Mouse (Mus musculus) kidney, embryonic 14.5 days (tissue): ENCODE results near the gene Trank1. TPM values are rescaled to one million over a fixed set of nuclear protein-coding genes. Genes with fewer than 3 reads are reported as not detected.

Experiments
- ATAC-seq: fragments of 200-750 bp; cut with Nextera tagmentation; 2 replicates; pipeline ENCODE4 v1.8.0; 2017; ENCODE audit warnings: moderate number of reproducible peaks, mild to moderate bottlenecking, moderate TSS enrichment, moderate library complexity; ENCODE audit not compliant: low FRiP score, low TSS enrichment
- H3K27ac ChIP-seq: fragments of 300-500 bp; sonication (generic); 2 replicates; pipeline ENCODE4 v1.5.1; 2014; ENCODE audit warnings: low read depth, mild to moderate bottlenecking, low read length, moderate library complexity, mixed read lengths
- H3K27me3 ChIP-seq: fragments of 300-500 bp; sonication (generic); 2 replicates; pipeline ENCODE4 v1.6.1; 2014; ENCODE audit warnings: mild to moderate bottlenecking, low read length; ENCODE audit not compliant: control insufficient read depth, insufficient read depth
- H3K36me3 ChIP-seq: fragments of 300-500 bp; sonication (generic); 2 replicates; pipeline ENCODE4 v1.6.1; 2014; ENCODE audit warnings: low read length, mixed read lengths; ENCODE audit not compliant: control insufficient read depth, insufficient read depth
- H3K4me1 ChIP-seq: fragments of 300-500 bp; sonication (generic); 2 replicates; pipeline ENCODE4 v1.6.1; 2014; ENCODE audit warnings: low read length, mixed read lengths; ENCODE audit not compliant: control insufficient read depth, insufficient read depth
- H3K4me2 ChIP-seq: fragments of 300-500 bp; sonication (generic); replicated peaks from 2 replicates; pipeline ENCODE4 v1.6.1; 2014; ENCODE audit warnings: low read depth, mild to moderate bottlenecking, low read length
- H3K4me3 ChIP-seq: fragments of 300-500 bp; sonication (generic); 2 replicates; pipeline ENCODE4 v1.5.1; 2014; ENCODE audit warnings: mild to moderate bottlenecking, low read length
- H3K9ac ChIP-seq: fragments of 300-500 bp; sonication (generic); 2 replicates; pipeline ENCODE4 v1.6.1; 2014; ENCODE audit warnings: low read depth, mild to moderate bottlenecking, low read length, moderate library complexity
- H3K9me3 ChIP-seq: fragments of 300-500 bp; sonication (generic); 2 replicates; pipeline ENCODE4 v1.6.1; 2016; ENCODE audit warnings: low read length; ENCODE audit not compliant: control insufficient read depth
- WGBS: fragments of 180-500 bp; shearing (Covaris S2); extraction: QIAGEN DNeasy Blood & Tissue Kit; methylation state at CpG from one replicate; pipeline ENCODE4 v1.1.7; 2014; 5-methylcytosine and 5-hydroxymethylcytosine counted together
- polyA plus RNA-seq: library from polyadenylated mRNA; unstranded; fragments of >200 nt; fragmentation: Nextera tagmentation; extraction: Ambion mirVana; gene quantifications from 2 replicates; pipeline ENCODE4 v1.2.1, GENCODE M21; 2014

Gene Trank1
- polyA plus RNA-seq, 1 experiment from 2014 or later: 0.31 TPM

GRCm38 (mm10) chr9:111438904-111439835 is 127.6 kb downstream of the Trank1 start, which contains the start of gene Dclk3:
Gene Dclk3, plus strand, starts transcription at chr9:111439081.
- H3K27ac ChIP-seq: no peak within 1 kb of the TSS

GRCm38 (mm10) chr9:111439836-111440201 is 128.3 kb downstream of the Trank1 start:
- Histone ChIP-seq H3K9me3 (no peaks in the 10 kb centered on the region), H3K4me3 (peak overlapping the region; percentile 49; the same call in 1 of the 2 replicates), H3K27ac (no peak overlapping the region), H3K4me2 (peak overlapping the region; percentile 83; the same call in 1 of the 2 replicates), H3K27me3 (peaks cover 17% of the 10 kb centered on the region), H3K36me3 (no peaks in the 10 kb centered on the region), H3K9ac (no peak overlapping the region), H3K4me1 (no peaks in the 10 kb centered on the region)
- ATAC-seq: no peak
- 53% methylated on average over 8 of the region's 8 CpGs for WGBS

More at GRCm38 (mm10) chr9:111438904-111439835, 127.6 kb downstream of the Trank1 start, which contains the start of gene Dclk3:
- H3K9ac ChIP-seq: peak within 1 kb of the TSS; percentile 55; the same call in 1 of the 2 replicates
- H3K4me1 ChIP-seq: no peaks in the 10 kb centered on the region
- H3K9me3 ChIP-seq: no peaks in the 10 kb centered on the region
- WGBS: 2% methylated on average over 54 of the region's 57 CpGs
- no peaks in the 10 kb centered on the region for H3K36me3 ChIP-seq
- peaks cover 17% of the 10 kb centered on the region for H3K27me3 ChIP-seq
- ATAC-seq: peak; percentile 89
- peak within 1 kb of the TSS; percentile 49 for H3K4me3 ChIP-seq
- H3K4me2 ChIP-seq: peak within 1 kb of the TSS; percentile 83

- 83% methylated on average over 6 of the region's 6 CpGs for WGBS
- peaks cover 17% of the 10 kb centered on the region for H3K27me3 ChIP-seq
- H3K36me3 ChIP-seq: no peaks in the 10 kb centered on the region
- H3K4me1 ChIP-seq: no peaks in the 10 kb centered on the region
- ATAC-seq: no peak
- no peak overlapping the region for H3K4me2 ChIP-seq
- no peak overlapping the region for H3K9ac ChIP-seq
- H3K4me3 ChIP-seq: no peak overlapping the region
- no peak overlapping the region for H3K27ac ChIP-seq
- no peaks in the 10 kb centered on the region for H3K9me3 ChIP-seq
Observed at GRCm38 (mm10) chr9:111440446-111440845, 128.9 kb downstream of the Trank1 start.

- 83% methylated on average over 2 of the region's 2 CpGs for WGBS
- no peak for ATAC-seq
- Histone ChIP-seq H3K4me2 (no peak overlapping the region), H3K36me3 (no peaks in the 10 kb centered on the region), H3K9me3 (no peaks in the 10 kb centered on the region), H3K27me3 (peaks cover 17% of the 10 kb centered on the region), H3K4me1 (no peaks in the 10 kb centered on the region), H3K27ac (no peak overlapping the region), H3K4me3 (no peak overlapping the region), H3K9ac (no peak overlapping the region)
Observed at GRCm38 (mm10) chr9:111441151-111441550, 129.6 kb downstream of the Trank1 start.

Other genes starting within 250 kb of the Trank1 start
- 29.6 and 37.8 TPM in 2 replicates for gene Lrrfip2, start 194.1 kb upstream of the Trank1 start, polyA plus RNA-seq
- 27.2 and 40.1 TPM in 2 replicates for gene Mlh1, start 39.9 kb upstream of the Trank1 start, polyA plus RNA-seq
- gene Epm2aip1, start 39.8 kb upstream of the Trank1 start, polyA plus RNA-seq: 21.6 and 36.5 TPM in 2 replicates
- gene Dclk3, start 127.3 kb downstream of the Trank1 start, polyA plus RNA-seq: 1.0 and 2.0 TPM in 2 replicates